Mouse (Mus musculus) stomach, embryonic 15.5 days (tissue): Measurements from ENCODE around the gene Map1lc3b. TPM values are rescaled to one million over a fixed set of nuclear protein-coding genes. Genes with fewer than 3 reads are reported as not detected.
A peak's percentile ranks its signal among the peaks of the same experiment; 100 is the strongest.

Experiments
- ATAC-seq: fragments of 200-750 bp; cut with Nextera tagmentation; 2 replicates; pipeline ENCODE4 v1.8.0; 2017; ENCODE audit warnings: low read depth, moderate number of reproducible peaks, moderate TSS enrichment; ENCODE audit not compliant: insufficient read depth, low FRiP score
- H3K27ac ChIP-seq: fragments of 300-500 bp; sonication (generic); 2 replicates; pipeline ENCODE4 v1.5.1; 2015; ENCODE audit warnings: mild to moderate bottlenecking, inconsistent platforms
- H3K27me3 ChIP-seq: fragments of 300-500 bp; sonication (generic); replicated peaks from 2 replicates; pipeline ENCODE4 v1.6.1; 2015; ENCODE audit warnings: inconsistent platforms
- H3K36me3 ChIP-seq: fragments of 300-500 bp; sonication (generic); 2 replicates; pipeline ENCODE4 v1.6.1; 2015; ENCODE audit warnings: inconsistent platforms
- H3K4me1 ChIP-seq: fragments of 300-500 bp; sonication (generic); 2 replicates; pipeline ENCODE4 v1.6.1; 2015; ENCODE audit warnings: inconsistent platforms
- H3K4me2 ChIP-seq: fragments of 300-500 bp; sonication (generic); 2 replicates; pipeline ENCODE4 v1.6.1; 2015; ENCODE audit warnings: mild to moderate bottlenecking, inconsistent platforms
- H3K4me3 ChIP-seq: fragments of 300-500 bp; sonication (generic); replicated peaks from 2 replicates; pipeline ENCODE4 v1.5.1; 2015; ENCODE audit warnings: inconsistent platforms
- H3K9ac ChIP-seq: fragments of 300-500 bp; sonication (generic); 2 replicates; pipeline ENCODE4 v1.6.1; 2015; ENCODE audit warnings: inconsistent platforms
- H3K9me3 ChIP-seq: fragments of 300-500 bp; sonication (generic); 2 replicates; pipeline ENCODE4 v1.6.1; 2016; ENCODE audit warnings: inconsistent platforms
- WGBS: fragments of 180-500 bp; shearing (Covaris S2); methylation state at CpG from one replicate; pipeline ENCODE4 v1.1.7; 2015; 5-methylcytosine and 5-hydroxymethylcytosine counted together
- polyA plus RNA-seq: library from polyadenylated mRNA; unstranded; fragments of >200 nt; fragmentation: Nextera tagmentation; extraction: Ambion mirVana; gene quantifications from 2 replicates; pipeline ENCODE4 v1.2.1, GENCODE M21; 2015

Map1lc3b gene
- 179 and 217 TPM in 2 replicates for polyA plus RNA-seq

- Histone ChIP-seq H3K9ac (peak within 1 kb of the TSS; percentile 93), H3K36me3 (peaks cover 19% of the 10 kb centered on the region), H3K4me3 (peak within 1 kb of the TSS; percentile 97), H3K27me3 (no peaks in the 10 kb centered on the region), H3K27ac (peak within 1 kb of the TSS; percentile 67), H3K9me3 (no peaks in the 10 kb centered on the region), H3K4me2 (peak within 1 kb of the TSS; percentile 89), H3K4me1 (peaks cover 25% of the 10 kb centered on the region)
- peak; percentile 86 for ATAC-seq
- WGBS = under 1% methylated on average over 94 of the region's 94 CpGs
Measured at GRCm38 (mm10) chr8:121590203-121591177, at the start of gene Map1lc3b. Map1lc3b (plus strand) TSS chr8:121590361.

- no peaks in the 10 kb centered on the region for H3K9me3 ChIP-seq
- H3K4me3 ChIP-seq = no peak overlapping the region
- H3K27ac ChIP-seq = no peak overlapping the region
- 0 out of 2 replicates have a peak, but pooled peaks cover 4% of the 10 kb centered on the region for H3K27me3 ChIP-seq
- WGBS = 78% methylated on average over 19 of the region's 19 CpGs
- no peak for ATAC-seq
- H3K9ac ChIP-seq = no peak overlapping the region
- H3K4me1 ChIP-seq = no peaks in the 10 kb centered on the region
- H3K36me3 ChIP-seq = no peaks in the 10 kb centered on the region
- no peak overlapping the region for H3K4me2 ChIP-seq
Measured at GRCm38 (mm10) chr8:121541862-121542261, 48.3 kb upstream of the Map1lc3b start.

GRCm38 (mm10) chr8:121542901-121543300 lies 47.3 kb upstream of the Map1lc3b start:
- Histone ChIP-seq H3K4me1 (no peaks in the 10 kb centered on the region), H3K4me3 (no peak overlapping the region), H3K9me3 (no peaks in the 10 kb centered on the region), H3K27ac (no peak overlapping the region), H3K36me3 (no peaks in the 10 kb centered on the region), H3K4me2 (no peak overlapping the region), H3K9ac (no peak overlapping the region), H3K27me3 (0 out of 2 replicates have a peak, but pooled peaks cover 4% of the 10 kb centered on the region)
- ATAC-seq = no peak
- 58% methylated on average over 13 of the region's 13 CpGs for WGBS

- Histone ChIP-seq H3K9me3 (no peaks in the 10 kb centered on the region), H3K27me3 (0 out of 2 replicates have a peak, but pooled peaks cover under 1% of the 10 kb centered on the region), H3K4me3 (no peak within 1 kb of the TSS), H3K4me2 (no peak within 1 kb of the TSS), H3K9ac (no peak within 1 kb of the TSS), H3K36me3 (no peaks in the 10 kb centered on the region), H3K27ac (no peak within 1 kb of the TSS), H3K4me1 (no peaks in the 10 kb centered on the region)
- ATAC-seq = no peak
- WGBS = 81% methylated on average over 12 of the region's 12 CpGs
Measured at GRCm38 (mm10) chr8:121544276-121544785, 45.8 kb upstream of the Map1lc3b start, which contains the start of gene 1700018B08Rik. 1700018B08Rik (minus strand) TSS chr8:121544320.

- Histone ChIP-seq H3K4me1 (no peaks in the 10 kb centered on the region), H3K27ac (no peak overlapping the region), H3K27me3 (no peaks in the 10 kb centered on the region), H3K9me3 (no peaks in the 10 kb centered on the region), H3K4me3 (no peak overlapping the region), H3K9ac (no peak overlapping the region), H3K36me3 (no peaks in the 10 kb centered on the region), H3K4me2 (no peak overlapping the region)
- whole genome bisulfite sequencing = 69% methylated on average over 11 of the region's 11 CpGs
- ATAC-seq = no peak
Measured at GRCm38 (mm10) chr8:121544936-121545335, 45.2 kb upstream of the Map1lc3b start.

- Histone ChIP-seq H3K36me3 (0 out of 2 replicates have a peak, but pooled peaks cover 3% of the 10 kb centered on the region), H3K4me3 (no peak overlapping the region), H3K9me3 (no peaks in the 10 kb centered on the region), H3K9ac (no peak overlapping the region), H3K4me1 (no peaks in the 10 kb centered on the region), H3K27ac (no peak overlapping the region), H3K27me3 (no peaks in the 10 kb centered on the region), H3K4me2 (no peak overlapping the region)
- ATAC-seq = no peak
- WGBS = 7% methylated on average over 7 of the region's 7 CpGs
Measured at GRCm38 (mm10) chr8:121547132-121547531, 43.0 kb upstream of the Map1lc3b start.

GRCm38 (mm10) chr8:121550056-121550455 lies 40.1 kb upstream of the Map1lc3b start:
- Histone ChIP-seq H3K36me3 (peaks cover 24% of the 10 kb centered on the region), H3K27ac (no peak overlapping the region), H3K4me1 (no peaks in the 10 kb centered on the region), H3K4me2 (no peak overlapping the region), H3K9ac (no peak overlapping the region), H3K9me3 (no peaks in the 10 kb centered on the region), H3K4me3 (no peak overlapping the region), H3K27me3 (no peaks in the 10 kb centered on the region)
- ATAC-seq = no peak
- 79% methylated on average over 6 of the region's 6 CpGs for WGBS

GRCm38 (mm10) chr8:121551065-121551985 lies 38.8 kb upstream of the Map1lc3b start:
- Histone ChIP-seq H3K4me1 (no peaks in the 10 kb centered on the region), H3K9me3 (no peaks in the 10 kb centered on the region), H3K36me3 (peaks cover 29% of the 10 kb centered on the region), H3K9ac (no peak overlapping the region), H3K27me3 (no peaks in the 10 kb centered on the region), H3K27ac (no peak overlapping the region), H3K4me3 (no peak overlapping the region), H3K4me2 (no peak overlapping the region)
- WGBS = 66% methylated on average over 24 of the region's 24 CpGs
- ATAC-seq = no peak

GRCm38 (mm10) chr8:121552506-121552905 lies 37.7 kb upstream of the Map1lc3b start:
- H3K9me3 ChIP-seq = no peaks in the 10 kb centered on the region
- H3K4me3 ChIP-seq = no peak overlapping the region
- H3K9ac ChIP-seq = no peak overlapping the region
- WGBS = 79% methylated on average over 9 of the region's 9 CpGs
- H3K4me2 ChIP-seq = no peak overlapping the region
- peaks cover 29% of the 10 kb centered on the region for H3K36me3 ChIP-seq
- no peak overlapping the region for H3K27ac ChIP-seq
- no peaks in the 10 kb centered on the region for H3K27me3 ChIP-seq
- no peak for ATAC-seq
- H3K4me1 ChIP-seq = no peaks in the 10 kb centered on the region

GRCm38 (mm10) chr8:121553831-121554475 lies 36.2 kb upstream of the Map1lc3b start:
- H3K27me3 ChIP-seq = no peaks in the 10 kb centered on the region
- 94% methylated on average over 32 of the region's 32 CpGs for WGBS
- H3K4me3 ChIP-seq = no peak overlapping the region
- H3K9ac ChIP-seq = no peak overlapping the region
- H3K27ac ChIP-seq = no peak overlapping the region
- H3K9me3 ChIP-seq = no peaks in the 10 kb centered on the region
- H3K4me1 ChIP-seq = no peaks in the 10 kb centered on the region
- no peak for ATAC-seq
- H3K36me3 ChIP-seq = peaks cover 39% of the 10 kb centered on the region
- H3K4me2 ChIP-seq = no peak overlapping the region

GRCm38 (mm10) chr8:121557746-121558145 lies 32.4 kb upstream of the Map1lc3b start:
- H3K36me3 ChIP-seq = peaks cover 45% of the 10 kb centered on the region
- ATAC-seq = no peak
- H3K9ac ChIP-seq = no peak overlapping the region
- H3K4me2 ChIP-seq = no peak overlapping the region
- H3K4me3 ChIP-seq = no peak overlapping the region
- no peaks in the 10 kb centered on the region for H3K27me3 ChIP-seq
- H3K9me3 ChIP-seq = no peaks in the 10 kb centered on the region
- H3K4me1 ChIP-seq = no peaks in the 10 kb centered on the region
- H3K27ac ChIP-seq = no peak overlapping the region
- WGBS = 87% methylated on average over 11 of the region's 11 CpGs
